Mouse (Mus musculus) effector memory CD4-positive, alpha-beta T cell, adult 7 months (primary cell): ENCODE results near the gene Fbxl14. TPM values are rescaled to one million over a fixed set of nuclear protein-coding genes. Genes with fewer than 3 reads are reported as not detected.

Experiments used
- polyA plus RNA-seq: library from polyadenylated mRNA; unstranded; fragments of 100-300 nt; shearing (Covaris generic); gene quantifications from one replicate; pipeline ENCODE4 v1.2.1, GENCODE M21; 2017

The Fbxl14 gene
- 50.4 TPM for polyA plus RNA-seq

GRCm38 (mm10) chr6:119479343-119479875 is at the start of gene Fbxl14:
Gene Fbxl14 (plus strand): TSS chr6:119479668.

Other genes with a start within 250 kb of the Fbxl14 start
- gene Cacna2d4, start 243.1 kb upstream of the Fbxl14 start, polyA plus RNA-seq = 1.2 TPM
- gene Lrtm2, start 148.9 kb upstream of the Fbxl14 start, polyA plus RNA-seq = not detected
- gene Adipor2, start 62.0 kb upstream of the Fbxl14 start, polyA plus RNA-seq = 40.2 TPM
- gene Wnt5b, start 64.7 kb downstream of the Fbxl14 start, polyA plus RNA-seq = not detected